Mouse (Mus musculus): ENCODE data around the gene Cenpv. TPM values are rescaled to one million over a fixed set of nuclear protein-coding genes. Genes with fewer than 3 reads are reported as not detected.

Cenpv gene
- polyA plus RNA-seq, 2 experiments = 27.0 to 40.5 TPM

DNA sequence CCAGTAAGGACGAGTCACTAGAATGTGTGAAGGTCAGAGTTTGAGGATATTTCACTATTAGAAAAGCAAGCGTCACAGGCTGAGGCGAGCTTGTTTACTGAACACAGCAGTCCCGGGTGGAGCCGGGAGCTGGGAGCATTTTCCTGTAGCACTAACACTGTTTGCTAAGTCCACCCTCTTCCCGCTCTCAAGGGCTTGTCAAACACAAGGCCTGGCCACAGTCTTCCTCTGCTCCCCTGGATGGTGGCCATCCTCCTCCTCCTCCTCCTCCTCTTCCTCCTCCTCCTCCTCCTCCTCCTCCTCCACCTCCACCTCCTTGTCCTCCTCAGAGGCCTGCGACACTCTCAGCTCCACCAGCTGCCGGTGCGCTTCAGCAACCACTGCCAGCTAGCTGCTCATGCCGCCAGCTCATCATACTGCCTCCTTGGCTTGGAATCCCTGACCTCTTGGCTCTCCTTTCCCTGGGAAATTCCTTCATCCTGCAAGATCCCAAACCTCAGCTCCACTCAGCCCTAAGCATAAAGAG is 43.7 kb downstream of the Cenpv start:
- Histone ChIP-seq H3K4me3 (replicated peaks; ENCODE audit: low read length) (no peak overlapping the region), H3K4me2 (replicated peaks; ENCODE audit: low read depth, low read length, severe bottlenecking) (no peak overlapping the region), H3K27ac (replicated peaks; ENCODE audit: low read depth, low read length) (0 out of 2 replicates have a peak overlapping the region, but pooled peaks have one; percentile 58), H3K9ac (ENCODE audit: low read depth, low read length, severe bottlenecking) (peak overlapping the region; percentile 31; the same call in 1 of the 2 replicates), H3K4me1 (ENCODE audit: control insufficient read depth, insufficient read depth, low read length) (peaks cover 8% of the 10 kb centered on the region), H3K9me3 (ENCODE audit: control insufficient read depth, low read length) (no peaks in the 10 kb centered on the region), H3K36me3 (ENCODE audit: control insufficient read depth, insufficient read depth, low read length) (no peaks in the 10 kb centered on the region), H3K27me3 (ENCODE audit: control insufficient read depth, insufficient read depth, low read length) (no peaks in the 10 kb centered on the region)
- no peak for ATAC-seq (ENCODE audit: low FRiP score, low read depth)
- TF ChIP-seq POLR2A (IDR thresholded peaks at IDR 0.05; ENCODE audit: borderline replicate concordance, extremely low read depth, insufficient read depth, insufficient read length) = no peak
- DNase-seq (ENCODE audit: low spot score) = no peak
- WGBS = 35% methylated on average over 10 of the region's 10 CpGs

GRCm38 (mm10) chr11:62494754-62495275 is 44.2 kb downstream of the Cenpv start:
- H3K9me3 ChIP-seq (ENCODE audit: control insufficient read depth, low read length) = no peaks in the 10 kb centered on the region
- H3K4me1 ChIP-seq (ENCODE audit: control insufficient read depth, insufficient read depth, low read length) = peaks cover 8% of the 10 kb centered on the region
- ATAC-seq (ENCODE audit: low FRiP score, low read depth) (no peak; the same call in 1 of the 2 replicates), DNase-seq (ENCODE audit: low spot score) (peak; percentile 26)
- WGBS = 3% methylated on average over 6 of the region's 6 CpGs
- no peak overlapping the region for H3K4me3 ChIP-seq (replicated peaks; ENCODE audit: low read length)
- 0 out of 2 replicates have a peak overlapping the region, but pooled peaks have one; percentile 58 for H3K27ac ChIP-seq (replicated peaks; ENCODE audit: low read depth, low read length)
- no peaks in the 10 kb centered on the region for H3K27me3 ChIP-seq (ENCODE audit: control insufficient read depth, insufficient read depth, low read length)
- H3K36me3 ChIP-seq (ENCODE audit: control insufficient read depth, insufficient read depth, low read length) = no peaks in the 10 kb centered on the region
- H3K9ac ChIP-seq (ENCODE audit: low read depth, low read length, severe bottlenecking) = peak overlapping the region; percentile 31; the same call in 1 of the 2 replicates
- H3K4me2 ChIP-seq (replicated peaks; ENCODE audit: low read depth, low read length, severe bottlenecking) = no peak overlapping the region
- no peak for TF ChIP-seq POLR2A (IDR thresholded peaks at IDR 0.05; ENCODE audit: borderline replicate concordance, extremely low read depth, insufficient read depth, insufficient read length)

- TF ChIP-seq POLR2A (IDR thresholded peaks at IDR 0.05; ENCODE audit: borderline replicate concordance, extremely low read depth, insufficient read depth, insufficient read length) = no peak
- Histone ChIP-seq H3K36me3 (ENCODE audit: control insufficient read depth, insufficient read depth, low read length) (no peaks in the 10 kb centered on the region), H3K27me3 (ENCODE audit: control insufficient read depth, insufficient read depth, low read length) (no peaks in the 10 kb centered on the region), H3K4me1 (ENCODE audit: control insufficient read depth, insufficient read depth, low read length) (peaks cover 8% of the 10 kb centered on the region), H3K9ac (ENCODE audit: low read depth, low read length, severe bottlenecking) (no peak overlapping the region), H3K27ac (replicated peaks; ENCODE audit: low read depth, low read length) (no peak overlapping the region), H3K9me3 (ENCODE audit: control insufficient read depth, low read length) (no peaks in the 10 kb centered on the region), H3K4me2 (replicated peaks; ENCODE audit: low read depth, low read length, severe bottlenecking) (no peak overlapping the region), H3K4me3 (replicated peaks; ENCODE audit: low read length) (no peak overlapping the region)
- DNase-seq (ENCODE audit: low spot score) (no peak), ATAC-seq (ENCODE audit: low FRiP score, low read depth) (no peak)
- WGBS = 93% methylated on average over 6 of the region's 6 CpGs
These were observed 45.4 kb downstream of the Cenpv start for GRCm38 (mm10) chr11:62493701-62494100.

DNA sequence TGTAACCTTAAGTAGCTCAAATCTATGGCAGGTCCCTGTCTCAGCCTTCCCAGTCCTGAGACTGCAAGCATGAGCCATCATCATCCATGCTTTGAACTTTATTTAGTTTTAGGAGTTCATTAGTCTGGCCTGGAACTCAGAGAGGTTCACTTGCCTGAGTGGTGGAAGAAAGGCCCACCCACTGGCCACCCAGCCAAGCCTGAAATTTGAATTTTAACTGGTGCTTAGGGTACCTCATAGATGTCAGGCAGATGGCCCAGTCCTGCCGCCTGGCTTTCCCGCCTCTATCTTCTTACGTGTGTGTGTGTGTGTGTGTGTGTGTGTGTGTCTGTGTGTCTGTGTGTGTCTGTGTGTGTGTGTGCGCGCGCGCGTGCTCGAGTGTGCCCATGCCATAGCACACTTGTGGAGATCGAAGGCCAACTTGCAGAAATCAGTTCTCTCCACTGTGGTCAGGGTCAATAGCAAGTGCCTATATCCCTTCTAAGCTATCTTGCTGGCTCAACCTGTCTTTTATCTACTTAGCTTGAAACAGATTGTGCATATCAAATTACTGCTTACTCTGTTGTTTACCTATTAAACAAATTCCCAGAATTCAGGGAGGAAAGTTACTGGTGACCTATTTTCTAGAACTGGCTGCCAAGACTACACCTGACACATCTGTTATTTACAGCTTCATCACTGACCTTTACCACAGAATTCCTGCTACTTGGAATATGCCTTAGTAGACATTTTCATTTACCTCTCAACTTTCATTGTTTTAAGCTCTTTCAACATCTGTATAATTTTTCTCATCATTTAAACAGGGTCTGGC is 51.3 kb downstream of the Cenpv start:
- no peaks in the 10 kb centered on the region for H3K27me3 ChIP-seq (ENCODE audit: control insufficient read depth, insufficient read depth, low read length)
- WGBS = 97% methylated on average over 10 of the region's 10 CpGs
- no peak overlapping the region for H3K27ac ChIP-seq (replicated peaks; ENCODE audit: low read depth, low read length)
- no peaks in the 10 kb centered on the region for H3K36me3 ChIP-seq (ENCODE audit: control insufficient read depth, insufficient read depth, low read length)
- DNase-seq (ENCODE audit: low spot score) = no peak
- no peak for ATAC-seq (ENCODE audit: low FRiP score, low read depth)
- no peak overlapping the region for H3K4me2 ChIP-seq (replicated peaks; ENCODE audit: low read depth, low read length, severe bottlenecking)
- no peak overlapping the region for H3K4me3 ChIP-seq (replicated peaks; ENCODE audit: low read length)
- TF ChIP-seq POLR2A (IDR thresholded peaks at IDR 0.05; ENCODE audit: borderline replicate concordance, extremely low read depth, insufficient read depth, insufficient read length) = no peak
- no peaks in the 10 kb centered on the region for H3K9me3 ChIP-seq (ENCODE audit: control insufficient read depth, low read length)
- no peak overlapping the region for H3K9ac ChIP-seq (ENCODE audit: low read depth, low read length, severe bottlenecking)
- no peaks in the 10 kb centered on the region for H3K4me1 ChIP-seq (ENCODE audit: control insufficient read depth, insufficient read depth, low read length)

GRCm38 (mm10) chr11:62486949-62487348 is 52.1 kb downstream of the Cenpv start:
- no peak overlapping the region for H3K4me3 ChIP-seq (replicated peaks; ENCODE audit: low read length)
- no peaks in the 10 kb centered on the region for H3K9me3 ChIP-seq (ENCODE audit: control insufficient read depth, low read length)
- H3K27me3 ChIP-seq (ENCODE audit: control insufficient read depth, insufficient read depth, low read length) = no peaks in the 10 kb centered on the region
- no peaks in the 10 kb centered on the region for H3K4me1 ChIP-seq (ENCODE audit: control insufficient read depth, insufficient read depth, low read length)
- no peaks in the 10 kb centered on the region for H3K36me3 ChIP-seq (ENCODE audit: control insufficient read depth, insufficient read depth, low read length)
- 66% methylated on average over 1 of the region's 1 CpGs for WGBS
- H3K9ac ChIP-seq (ENCODE audit: low read depth, low read length, severe bottlenecking) = no peak overlapping the region
- no peak overlapping the region for H3K4me2 ChIP-seq (replicated peaks; ENCODE audit: low read depth, low read length, severe bottlenecking)
- TF ChIP-seq POLR2A (IDR thresholded peaks at IDR 0.05; ENCODE audit: borderline replicate concordance, extremely low read depth, insufficient read depth, insufficient read length) = no peak
- H3K27ac ChIP-seq (replicated peaks; ENCODE audit: low read depth, low read length) = no peak overlapping the region
- no peak for DNase-seq (ENCODE audit: low spot score)
- ATAC-seq (ENCODE audit: low FRiP score, low read depth) = no peak
